Mouse (Mus musculus) G1E (cell line): ENCODE results near the gene Itgb3bp.

Source experiments
- CTCF ChIP-seq: IDR thresholded peaks from 2 replicates; pipeline ENCODE4 v1.5.1; 2012; ENCODE audit warnings: low read depth, low read length, inconsistent platforms, mixed read lengths
- GATA1 ChIP-seq: IDR thresholded peaks from 2 replicates; pipeline ENCODE4 v1.6.1; 2012; ENCODE audit warnings: borderline replicate concordance, low read length, inconsistent platforms, mixed read lengths

DNA sequence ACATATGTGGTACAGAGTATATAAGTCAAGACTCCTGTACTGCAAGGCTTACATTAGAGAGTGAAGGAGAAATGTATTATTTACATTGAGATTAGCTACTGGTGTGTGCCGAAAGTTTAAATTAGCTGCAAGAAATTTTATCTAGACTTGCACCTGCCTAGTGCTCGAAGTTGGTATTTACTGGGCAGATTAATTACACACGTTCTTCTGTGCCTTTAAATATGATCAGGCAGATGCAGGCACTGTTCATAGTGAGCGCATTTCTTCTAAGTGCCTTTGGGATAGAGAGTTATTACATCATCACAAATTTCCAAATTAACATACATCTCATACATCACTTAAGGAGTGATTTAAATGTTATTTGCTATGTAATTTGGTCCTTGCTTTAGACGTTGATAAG lies 163.3 kb downstream of the Itgb3bp start:
- TF ChIP-seq CTCF (no peak), GATA1 (no peak)
